Mouse (Mus musculus) spleen, postnatal 14 days (tissue): Measurements from ENCODE around the gene Asxl2.
"Not testable (repeated sequence)": the region's sequence is repeated elsewhere in the genome, so short reads cannot be mapped to it uniquely, and the experiment has no call there.

Source experiments
- DNase-seq, 2 experiments: peaks; one replicate each; pipeline ENCODE4 v3.0.0; 2021 to 2022; ENCODE audit warnings: low spot score in 2 of 2

Asxl2 gene

DNA sequence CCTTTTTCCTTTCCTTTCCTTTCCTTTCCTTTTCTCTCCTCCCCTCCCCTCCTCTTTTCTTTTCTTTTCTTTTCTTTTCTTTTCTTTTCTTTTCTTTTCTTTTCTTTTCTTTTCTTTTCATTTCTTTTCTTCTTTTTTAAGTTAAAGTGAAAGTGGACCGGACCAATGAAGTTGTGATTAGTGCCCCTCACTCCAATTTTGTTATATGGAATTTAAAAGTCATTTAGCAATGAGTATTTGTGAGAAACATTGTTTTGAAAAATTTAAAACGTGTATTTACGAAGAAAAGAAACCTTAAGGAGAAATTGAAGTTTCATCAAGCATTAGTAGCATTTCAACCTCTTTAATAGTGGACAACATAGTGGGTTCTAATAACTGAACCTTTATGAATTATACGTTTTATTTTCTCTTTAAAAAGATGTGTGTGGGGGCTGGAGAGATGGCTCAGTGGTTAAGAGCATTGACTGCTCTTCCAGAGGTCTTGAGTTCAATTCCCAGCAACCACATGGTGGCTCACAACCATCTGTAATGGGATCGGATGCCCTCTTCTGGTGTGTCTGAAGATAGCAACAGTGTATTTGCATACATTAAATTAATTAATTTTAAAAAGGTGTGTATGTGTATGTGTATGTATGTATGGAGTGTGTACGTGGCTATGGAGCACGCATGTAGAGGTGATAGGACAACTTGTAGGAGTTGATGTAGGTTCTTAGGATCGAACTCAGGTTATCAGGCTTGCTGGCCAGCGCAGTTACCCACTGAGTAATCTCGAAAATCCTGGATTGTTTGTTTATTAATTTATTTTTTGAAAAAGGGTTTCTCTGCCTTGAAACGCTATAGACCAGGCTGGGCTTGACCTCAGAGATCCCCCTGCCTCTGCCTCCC is 1.5 kb downstream of the Asxl2 start:
- no peak for DNase-seq

GRCm38 (mm10) chr12:3429681-3430442 is 3.2 kb downstream of the Asxl2 start:
- DNase-seq = no peak

GRCm38 (mm10) chr12:3430443-3430753 is 3.7 kb downstream of the Asxl2 start:
- DNase-seq = no peak

GRCm38 (mm10) chr12:3430985-3431384 is 4.3 kb downstream of the Asxl2 start:
- no peak for DNase-seq

GRCm38 (mm10) chr12:3433736-3434135 is 7.1 kb downstream of the Asxl2 start:
- DNase-seq = no peak

DNA sequence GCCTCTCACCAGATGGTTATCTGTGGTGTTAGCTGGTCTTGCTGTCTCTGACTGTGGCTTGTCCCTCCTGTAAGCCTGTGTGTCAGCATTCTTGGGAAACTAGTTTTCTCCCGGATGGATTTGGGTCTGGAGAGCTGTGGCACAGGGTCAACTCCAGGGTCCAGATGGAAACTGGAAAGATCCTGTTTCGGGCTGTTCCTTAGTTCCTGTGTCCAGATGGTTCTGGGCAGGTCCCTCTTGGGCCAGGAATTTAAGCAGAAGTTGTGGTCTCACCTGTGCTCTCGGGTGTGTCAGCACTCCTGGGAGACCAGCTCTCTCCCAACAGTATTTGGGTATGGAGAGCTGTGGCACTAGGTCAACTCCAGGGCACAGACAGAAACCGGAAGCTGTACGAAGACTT is 9.8 kb downstream of the Asxl2 start:
- no peak for DNase-seq

DNA sequence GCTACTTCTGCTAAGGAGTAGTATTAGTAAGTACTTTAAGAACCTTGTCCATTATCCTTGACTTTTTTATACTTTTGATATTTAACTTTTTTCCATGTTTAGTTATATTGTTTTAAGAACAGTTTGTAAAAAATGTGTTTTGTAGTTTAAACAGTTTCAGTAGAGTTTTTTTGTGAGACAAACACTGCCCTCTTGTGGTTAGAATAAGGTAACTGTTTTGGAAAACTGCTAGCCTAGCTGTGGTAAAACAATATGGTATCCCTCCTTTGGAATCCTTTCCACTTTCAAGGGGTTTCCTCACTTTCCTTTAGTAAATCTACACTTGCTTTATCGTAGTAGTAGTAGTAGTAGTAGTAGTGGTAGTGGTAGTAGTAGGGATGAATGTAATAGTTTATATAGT is 11.2 kb downstream of the Asxl2 start:
- DNase-seq = no peak

DNA sequence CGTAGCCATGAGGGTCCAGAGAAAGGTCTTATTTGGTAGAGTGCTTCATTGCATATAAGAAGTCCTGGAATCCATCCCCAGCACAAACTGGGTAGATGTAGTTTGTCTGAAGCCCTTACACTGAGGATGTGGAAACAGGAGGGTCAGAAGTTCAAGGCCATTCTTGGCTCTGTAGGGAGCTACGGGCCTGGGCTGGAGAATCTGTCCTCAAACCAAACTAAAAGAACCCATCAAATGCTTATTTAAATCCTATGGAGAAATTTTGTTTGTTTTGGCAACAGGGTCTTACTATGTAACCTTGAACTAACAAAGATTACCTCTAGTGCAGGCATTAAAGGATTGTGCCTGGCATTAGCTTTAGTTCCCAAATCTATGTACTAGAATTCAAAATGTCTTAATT is 14.3 kb downstream of the Asxl2 start:
- no peak for DNase-seq

GRCm38 (mm10) chr12:3441361-3441760 is 14.7 kb downstream of the Asxl2 start:
- no peak for DNase-seq

DNA sequence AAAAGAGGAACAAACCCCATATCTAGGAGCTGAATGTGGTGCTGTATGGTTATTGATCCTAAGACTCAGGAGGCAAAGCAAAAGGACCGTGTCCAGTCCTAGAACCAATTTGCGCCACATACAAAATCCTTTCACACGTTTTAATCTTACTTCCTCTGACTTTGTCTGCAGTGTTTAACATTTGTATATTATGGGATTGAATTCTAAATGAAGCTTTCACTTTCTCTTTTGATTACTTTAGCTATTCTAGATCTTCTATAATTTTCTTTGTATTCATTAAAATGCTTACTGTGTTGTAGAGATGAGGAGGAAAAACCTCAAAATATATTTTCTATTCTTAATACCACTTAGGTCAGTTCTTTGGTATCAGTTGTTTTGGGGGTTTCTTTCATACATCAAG is 26.9 kb downstream of the Asxl2 start:
- no peak for DNase-seq

- no peak for DNase-seq
Observed at GRCm38 (mm10) chr12:3463087-3463486, 36.4 kb downstream of the Asxl2 start.

DNA sequence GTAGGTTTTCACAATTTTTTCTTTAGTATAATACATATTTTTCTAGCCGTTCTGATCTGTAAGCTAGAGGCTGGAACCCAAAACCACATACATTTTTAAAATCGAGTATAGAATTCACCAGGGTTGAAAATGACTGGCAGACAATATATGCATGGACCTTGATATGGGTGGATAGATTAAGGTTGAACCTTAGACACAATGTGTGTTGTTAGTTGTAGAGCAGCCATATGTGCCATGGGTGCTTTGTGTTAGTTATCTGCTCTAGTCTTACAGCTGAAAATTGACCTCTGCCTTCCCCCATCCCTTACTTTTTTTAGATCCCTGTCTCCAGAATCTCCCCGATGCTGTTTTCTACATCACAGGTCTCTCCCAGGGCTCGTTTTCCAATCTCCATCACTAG is 73.0 kb downstream of the Asxl2 start:
- no peak for DNase-seq

DNA sequence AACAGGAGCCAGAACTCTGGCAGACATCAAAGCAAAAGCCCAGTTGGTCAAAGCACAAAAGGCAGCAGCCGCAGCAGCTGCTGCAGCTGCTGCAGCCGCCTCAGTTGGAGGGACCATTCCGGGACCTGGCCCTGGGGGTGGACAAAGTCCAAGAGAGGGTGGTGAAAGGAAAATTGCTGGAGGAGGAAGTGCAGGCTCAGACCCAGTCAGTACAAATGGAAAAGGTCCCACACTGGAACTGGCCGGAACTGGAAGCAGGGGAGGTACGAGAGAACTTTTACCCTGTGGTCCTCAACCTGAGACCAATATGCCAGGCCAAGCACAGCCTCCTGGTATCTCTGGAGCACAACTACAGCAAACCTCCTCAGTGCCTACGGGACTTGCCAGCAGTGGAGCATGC is 73.4 kb downstream of the Asxl2 start:
- DNase-seq = no peak

DNA sequence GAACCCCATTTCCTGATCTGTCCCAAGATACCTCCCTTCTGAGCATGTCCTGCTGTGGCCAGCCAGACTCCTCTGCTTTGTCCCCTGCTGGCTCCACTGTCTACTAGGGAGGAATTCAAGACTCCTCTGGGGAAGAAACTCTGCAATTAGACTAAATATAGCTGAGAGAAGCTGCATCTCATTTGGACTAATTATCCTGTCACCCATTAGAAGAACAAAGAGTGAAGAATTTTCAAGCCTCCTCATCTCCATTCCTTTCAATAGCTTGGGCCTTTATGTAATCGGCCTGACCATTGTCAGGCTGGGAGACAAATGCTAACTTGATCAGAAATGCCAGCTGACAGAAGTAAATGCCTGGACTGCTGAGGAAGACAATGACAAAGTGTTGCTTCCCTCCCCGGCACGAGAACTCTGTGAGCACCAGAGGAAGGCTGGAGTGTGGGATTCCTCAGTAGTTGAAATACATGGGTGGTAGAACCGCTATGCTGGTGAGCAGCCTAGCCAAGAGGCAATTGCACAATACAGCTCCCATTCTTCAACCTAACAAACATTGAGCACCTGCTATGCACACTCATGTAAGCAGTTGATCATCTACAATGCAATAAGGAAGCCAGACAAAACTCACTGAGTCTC is 92.1 kb downstream of the Asxl2 start:
- DNase-seq = no peak

- DNase-seq = not testable (repeated sequence)
Observed at GRCm38 (mm10) chr12:3521806-3522205, 95.1 kb downstream of the Asxl2 start.

DNA sequence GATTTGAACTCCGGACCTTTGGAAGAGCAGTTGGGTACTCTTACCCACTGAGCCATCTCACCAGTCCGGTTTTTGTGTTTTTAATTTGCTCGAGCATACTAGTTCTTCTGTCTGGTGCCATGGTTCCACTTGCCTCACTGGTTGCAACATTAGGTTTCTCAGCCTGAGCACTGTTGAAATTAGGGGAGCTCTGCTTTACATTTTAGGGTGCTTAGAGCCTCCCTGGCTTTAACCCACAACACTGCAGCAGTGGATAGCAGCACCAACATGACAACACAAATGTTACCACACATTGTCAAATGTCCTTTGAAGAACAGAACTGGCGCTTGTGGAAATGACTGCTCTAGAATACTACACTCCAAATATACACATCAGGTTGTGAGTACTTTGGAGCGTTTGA is 98.9 kb downstream of the Asxl2 start:
- DNase-seq = no peak

DNA sequence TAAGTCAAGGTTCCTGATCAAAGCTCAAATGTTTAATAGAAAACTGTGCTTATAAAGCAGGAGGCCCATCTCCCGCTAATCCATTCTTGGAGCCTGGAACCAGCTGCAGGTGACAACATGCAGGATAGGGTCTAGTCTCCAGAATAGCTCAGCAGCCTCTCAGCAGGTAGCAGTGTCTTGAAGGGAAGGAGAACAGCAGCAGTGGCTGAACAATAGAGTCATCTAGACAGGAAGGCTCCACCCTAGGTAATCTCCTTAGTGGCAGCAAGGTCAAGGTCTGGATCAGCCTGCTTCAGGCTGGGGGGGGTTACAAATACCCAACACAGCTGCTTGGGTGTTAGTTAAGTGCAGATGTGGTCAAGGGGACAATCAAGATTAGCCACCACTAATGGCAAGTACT is 108.8 kb downstream of the Asxl2 start:
- not testable (repeated sequence) for DNase-seq

DNA sequence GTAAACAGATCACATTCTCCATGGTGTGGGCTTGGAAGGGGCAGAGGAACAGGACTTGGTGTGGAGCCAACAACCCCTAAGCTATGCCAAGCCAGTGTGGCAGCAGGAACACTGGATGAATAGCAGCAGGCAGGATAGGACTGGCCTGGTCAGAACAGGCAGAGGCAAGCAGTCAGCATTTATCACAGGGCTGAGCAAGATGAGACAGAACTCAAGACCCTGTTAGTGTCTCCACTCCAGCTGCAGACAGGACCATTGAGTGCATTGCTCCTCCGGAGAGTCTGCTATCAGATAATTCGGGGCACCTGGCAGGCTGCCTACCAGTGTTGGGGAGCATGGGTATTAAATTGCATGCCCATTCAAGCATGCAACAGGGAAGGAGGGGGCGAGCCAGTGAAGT is 111.0 kb downstream of the Asxl2 start:
- DNase-seq = no peak

- DNase-seq = no peak
Observed at GRCm38 (mm10) chr12:3538036-3538435, 111.4 kb downstream of the Asxl2 start.

- no peak for DNase-seq
Observed at GRCm38 (mm10) chr12:3539605-3540004, 112.9 kb downstream of the Asxl2 start.

GRCm38 (mm10) chr12:3540871-3541270 is 114.2 kb downstream of the Asxl2 start:
- DNase-seq = no peak

- DNase-seq = no peak
Observed at GRCm38 (mm10) chr12:3545451-3545850, 118.8 kb downstream of the Asxl2 start.
